Mouse (Mus musculus): ENCODE measurements around the gene Lrp8. TPM values are rescaled to one million over a fixed set of nuclear protein-coding genes. Genes with fewer than 3 reads are reported as not detected.

Gene Lrp8
- polyA plus RNA-seq, 1 experiment from 2014 or later = 53.9 TPM

DNA sequence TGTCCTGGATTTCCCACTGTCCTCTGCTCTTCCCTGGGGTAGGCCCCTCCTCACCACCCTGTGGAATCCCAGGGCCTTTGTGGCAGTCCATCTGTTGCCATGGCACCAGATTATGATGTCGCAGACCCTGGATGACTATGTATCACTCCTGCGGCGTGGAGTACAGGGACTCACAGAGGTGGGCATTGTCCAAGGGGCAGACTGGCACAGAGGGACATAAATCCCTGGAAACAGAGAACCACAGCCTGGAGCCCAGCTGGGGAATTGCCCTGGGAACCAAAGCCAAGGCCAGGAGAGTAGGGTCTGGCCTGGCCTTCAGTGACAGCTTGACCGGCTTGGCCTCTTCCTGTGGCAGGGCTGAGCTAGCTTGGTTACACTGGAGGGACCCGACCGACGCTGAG, 28.8 kb downstream of the Lrp8 start:
- no peaks in the 10 kb centered on the region for H3K36me3 ChIP-seq
- 15% methylated on average over 7 of the region's 7 CpGs for WGBS
- H3K27ac ChIP-seq = peak overlapping the region; percentile 68
- H3K27me3 ChIP-seq (replicated peaks) = no peaks in the 10 kb centered on the region
- no peaks in the 10 kb centered on the region for H3K9me3 ChIP-seq
- H3K4me3 ChIP-seq = no peak overlapping the region
- peak overlapping the region; percentile 1; the same call in 1 of the 2 replicates for H3K4me2 ChIP-seq (replicated peaks)
- peak overlapping the region; percentile 30; the same call in 1 of the 2 replicates for H3K9ac ChIP-seq
- ATAC-seq (ENCODE audit: low FRiP score, low read depth) = peak; percentile 69
- H3K4me1 ChIP-seq = peaks cover 100% of the 10 kb centered on the region

DNA sequence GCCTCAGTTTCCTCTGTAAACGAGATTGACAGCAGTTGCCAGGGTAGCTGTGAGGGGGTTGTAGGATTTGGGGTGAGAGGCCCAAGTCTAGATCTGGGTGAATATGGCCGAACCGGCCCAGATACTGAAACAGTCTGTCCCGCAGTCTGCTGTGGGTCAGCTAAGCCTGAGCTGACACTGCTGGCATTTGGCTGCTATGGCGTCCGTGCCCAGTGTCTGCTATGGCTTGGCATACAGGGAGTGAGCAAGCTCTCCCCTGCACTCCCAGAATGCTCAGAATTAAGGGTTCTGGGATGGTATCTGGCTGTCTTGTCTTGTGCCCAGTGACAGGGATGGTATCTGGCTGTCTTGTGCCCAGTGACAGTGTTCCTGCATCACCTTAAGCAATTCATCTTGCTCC, 29.6 kb downstream of the Lrp8 start:
- peaks cover 100% of the 10 kb centered on the region for H3K4me1 ChIP-seq
- H3K36me3 ChIP-seq = no peaks in the 10 kb centered on the region
- no peak for ATAC-seq (ENCODE audit: low FRiP score, low read depth)
- 0 out of 2 replicates have a peak overlapping the region, but pooled peaks have one; percentile 26 for H3K9ac ChIP-seq
- H3K4me3 ChIP-seq = no peak overlapping the region
- peak overlapping the region; percentile 68 for H3K27ac ChIP-seq
- H3K27me3 ChIP-seq (replicated peaks) = no peaks in the 10 kb centered on the region
- no peaks in the 10 kb centered on the region for H3K9me3 ChIP-seq
- WGBS = 86% methylated on average over 6 of the region's 6 CpGs
- no peak overlapping the region for H3K4me2 ChIP-seq (replicated peaks)

- Histone ChIP-seq H3K36me3 (no peaks in the 10 kb centered on the region), H3K4me1 (peaks cover 100% of the 10 kb centered on the region), H3K27me3 (replicated peaks) (no peaks in the 10 kb centered on the region), H3K27ac (no peak overlapping the region), H3K9ac (no peak overlapping the region), H3K4me2 (replicated peaks) (no peak overlapping the region), H3K4me3 (no peak overlapping the region), H3K9me3 (no peaks in the 10 kb centered on the region)
- no peak for ATAC-seq (ENCODE audit: low FRiP score, low read depth)
- 82% methylated on average over 5 of the region's 5 CpGs for WGBS
These were observed 31.5 kb downstream of the Lrp8 start for GRCm38 (mm10) chr4:107833525-107833924.

GRCm38 (mm10) chr4:107834643-107835314, 32.7 kb downstream of the Lrp8 start:
- no peak overlapping the region for H3K4me3 ChIP-seq
- H3K9me3 ChIP-seq = no peaks in the 10 kb centered on the region
- ATAC-seq (ENCODE audit: low FRiP score, low read depth) = peak; percentile 7; the same call in 1 of the 2 replicates
- no peaks in the 10 kb centered on the region for H3K36me3 ChIP-seq
- H3K4me2 ChIP-seq (replicated peaks) = peak overlapping the region; percentile 33; the same call in 1 of the 2 replicates
- H3K4me1 ChIP-seq = peaks cover 93% of the 10 kb centered on the region
- 37% methylated on average over 22 of the region's 22 CpGs for WGBS
- H3K27me3 ChIP-seq (replicated peaks) = no peaks in the 10 kb centered on the region
- H3K9ac ChIP-seq = peak overlapping the region; percentile 45; the same call in 1 of the 2 replicates
- peak overlapping the region; percentile 80 for H3K27ac ChIP-seq

GRCm38 (mm10) chr4:107835508-107835909, 33.4 kb downstream of the Lrp8 start:
- Histone ChIP-seq H3K9me3 (no peaks in the 10 kb centered on the region), H3K27ac (peak overlapping the region; percentile 80), H3K27me3 (replicated peaks) (no peaks in the 10 kb centered on the region), H3K4me1 (peaks cover 85% of the 10 kb centered on the region), H3K4me3 (no peak overlapping the region), H3K9ac (peak overlapping the region; percentile 45; the same call in 1 of the 2 replicates), H3K36me3 (no peaks in the 10 kb centered on the region), H3K4me2 (replicated peaks) (peak overlapping the region; percentile 33)
- ATAC-seq (ENCODE audit: low FRiP score, low read depth) = peak; percentile 49
- WGBS = 16% methylated on average over 5 of the region's 5 CpGs

- Histone ChIP-seq H3K4me3 (no peak overlapping the region), H3K27me3 (replicated peaks) (no peaks in the 10 kb centered on the region), H3K27ac (peak overlapping the region; percentile 80), H3K9ac (0 out of 2 replicates have a peak overlapping the region, but pooled peaks have one; percentile 45), H3K4me2 (replicated peaks) (peak overlapping the region; percentile 38), H3K4me1 (peaks cover 78% of the 10 kb centered on the region), H3K36me3 (no peaks in the 10 kb centered on the region), H3K9me3 (no peaks in the 10 kb centered on the region)
- ATAC-seq (ENCODE audit: low FRiP score, low read depth) = peak; percentile 38
- 29% methylated on average over 5 of the region's 5 CpGs for WGBS
These were observed 34.7 kb downstream of the Lrp8 start for GRCm38 (mm10) chr4:107836758-107837157.

GRCm38 (mm10) chr4:107837910-107838309, 35.8 kb downstream of the Lrp8 start:
- WGBS = 58% methylated on average over 3 of the region's 3 CpGs
- no peak overlapping the region for H3K27ac ChIP-seq
- H3K4me3 ChIP-seq = no peak overlapping the region
- no peaks in the 10 kb centered on the region for H3K27me3 ChIP-seq (replicated peaks)
- no peak for ATAC-seq (ENCODE audit: low FRiP score, low read depth)
- H3K9ac ChIP-seq = no peak overlapping the region
- no peaks in the 10 kb centered on the region for H3K36me3 ChIP-seq
- no peak overlapping the region for H3K4me2 ChIP-seq (replicated peaks)
- peaks cover 76% of the 10 kb centered on the region for H3K4me1 ChIP-seq
- no peaks in the 10 kb centered on the region for H3K9me3 ChIP-seq

GRCm38 (mm10) chr4:107843687-107844086, 41.6 kb downstream of the Lrp8 start:
- Histone ChIP-seq H3K4me1 (peaks cover 30% of the 10 kb centered on the region), H3K27me3 (replicated peaks) (peaks cover 14% of the 10 kb centered on the region), H3K27ac (no peak overlapping the region), H3K9ac (no peak overlapping the region), H3K4me2 (replicated peaks) (no peak overlapping the region), H3K4me3 (no peak overlapping the region), H3K9me3 (no peaks in the 10 kb centered on the region), H3K36me3 (peaks cover 36% of the 10 kb centered on the region)
- no peak for ATAC-seq (ENCODE audit: low FRiP score, low read depth)
- 71% methylated on average over 8 of the region's 8 CpGs for WGBS

- Histone ChIP-seq H3K4me2 (replicated peaks) (no peak overlapping the region), H3K36me3 (peaks cover 47% of the 10 kb centered on the region), H3K9me3 (no peaks in the 10 kb centered on the region), H3K9ac (no peak overlapping the region), H3K4me1 (peaks cover 27% of the 10 kb centered on the region), H3K4me3 (no peak overlapping the region), H3K27ac (no peak overlapping the region), H3K27me3 (replicated peaks) (peaks cover 14% of the 10 kb centered on the region)
- ATAC-seq (ENCODE audit: low FRiP score, low read depth) = no peak
- WGBS = 2% methylated on average over 10 of the region's 10 CpGs
These were observed 42.9 kb downstream of the Lrp8 start for GRCm38 (mm10) chr4:107844971-107845370.

DNA sequence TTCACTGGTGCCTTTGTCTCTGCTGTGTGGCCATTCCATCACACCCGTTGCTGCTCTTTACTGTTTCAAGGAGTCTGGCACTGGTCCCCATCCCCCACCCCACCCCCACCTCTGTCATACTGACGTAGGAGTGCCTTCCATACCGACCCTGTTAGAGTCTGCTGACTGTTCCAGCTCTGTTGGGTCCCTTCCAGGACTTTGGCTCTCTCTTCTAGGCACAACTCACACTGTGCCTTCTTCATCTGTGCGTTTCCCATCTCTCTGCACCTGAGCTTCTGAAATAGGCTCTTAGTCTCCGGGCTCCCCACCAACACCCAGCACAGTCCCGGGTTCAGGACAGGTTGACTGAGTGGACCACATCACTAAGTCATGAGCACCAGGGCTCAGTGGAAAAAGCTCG, 44.7 kb downstream of the Lrp8 start:
- Histone ChIP-seq H3K27me3 (replicated peaks) (peaks cover 14% of the 10 kb centered on the region), H3K27ac (no peak overlapping the region), H3K36me3 (peaks cover 57% of the 10 kb centered on the region), H3K4me1 (peaks cover 21% of the 10 kb centered on the region), H3K4me3 (no peak overlapping the region), H3K4me2 (replicated peaks) (no peak overlapping the region), H3K9me3 (no peaks in the 10 kb centered on the region), H3K9ac (no peak overlapping the region)
- WGBS = 67% methylated on average over 7 of the region's 7 CpGs
- no peak for ATAC-seq (ENCODE audit: low FRiP score, low read depth)

GRCm38 (mm10) chr4:107848546-107848945, 46.5 kb downstream of the Lrp8 start:
- Histone ChIP-seq H3K9ac (no peak overlapping the region), H3K4me2 (replicated peaks) (no peak overlapping the region), H3K27me3 (replicated peaks) (peaks cover 14% of the 10 kb centered on the region), H3K27ac (no peak overlapping the region), H3K4me1 (peaks cover 10% of the 10 kb centered on the region; the same call in 1 of the 2 replicates), H3K36me3 (peaks cover 68% of the 10 kb centered on the region), H3K4me3 (no peak overlapping the region), H3K9me3 (no peaks in the 10 kb centered on the region)
- no peak for ATAC-seq (ENCODE audit: low FRiP score, low read depth)
- 87% methylated on average over 5 of the region's 5 CpGs for WGBS

- no peak overlapping the region for H3K27ac ChIP-seq
- no peak overlapping the region for H3K4me2 ChIP-seq (replicated peaks)
- H3K9me3 ChIP-seq = no peaks in the 10 kb centered on the region
- H3K4me1 ChIP-seq = peaks cover 3% of the 10 kb centered on the region; the same call in 1 of the 2 replicates
- H3K27me3 ChIP-seq (replicated peaks) = peaks cover 14% of the 10 kb centered on the region
- no peak overlapping the region for H3K4me3 ChIP-seq
- H3K36me3 ChIP-seq = peaks cover 77% of the 10 kb centered on the region
- WGBS = 81% methylated on average over 9 of the region's 9 CpGs
- ATAC-seq (ENCODE audit: low FRiP score, low read depth) = no peak
- H3K9ac ChIP-seq = no peak overlapping the region
These were observed 47.6 kb downstream of the Lrp8 start for GRCm38 (mm10) chr4:107849621-107850020.

GRCm38 (mm10) chr4:107850091-107850490, 48.0 kb downstream of the Lrp8 start:
- 90% methylated on average over 8 of the region's 8 CpGs for WGBS
- H3K27ac ChIP-seq = no peak overlapping the region
- no peaks in the 10 kb centered on the region for H3K9me3 ChIP-seq
- no peak overlapping the region for H3K4me2 ChIP-seq (replicated peaks)
- H3K4me1 ChIP-seq = no peaks in the 10 kb centered on the region
- no peak for ATAC-seq (ENCODE audit: low FRiP score, low read depth)
- no peak overlapping the region for H3K4me3 ChIP-seq
- H3K27me3 ChIP-seq (replicated peaks) = peaks cover 14% of the 10 kb centered on the region
- no peak overlapping the region for H3K9ac ChIP-seq
- H3K36me3 ChIP-seq = peaks cover 82% of the 10 kb centered on the region

All from neural tube, embryonic 12.5 days (tissue).